Mouse (Mus musculus): ENCODE results near the gene Il2rb. TPM values are rescaled to one million over a fixed set of nuclear protein-coding genes. Genes with fewer than 3 reads are reported as not detected.

The Il2rb gene
- polyA plus RNA-seq, 1 experiment from 2014 or later, result 0.39 TPM

DNA sequence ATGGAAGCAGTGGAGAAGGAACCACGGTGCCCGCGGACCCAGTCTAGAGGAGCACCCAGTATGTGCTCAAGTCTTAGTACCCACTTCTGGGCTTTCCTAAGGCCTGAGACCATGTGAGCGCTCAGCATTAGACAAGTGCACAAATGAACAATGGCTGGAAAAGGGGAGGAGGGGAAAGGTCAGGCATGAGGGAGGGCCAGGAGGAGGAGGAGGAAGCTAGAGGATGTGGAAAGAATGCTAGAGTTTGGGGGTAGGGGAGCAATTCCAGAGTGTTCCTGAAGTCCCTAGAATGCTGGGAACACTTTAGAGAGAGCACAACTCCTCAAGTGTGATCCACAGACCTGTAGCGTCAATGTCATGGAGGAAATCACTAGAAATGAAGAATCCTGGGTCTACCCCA is 29.1 kb upstream of the Il2rb start:
- WGBS, result 89% methylated on average over 5 of the region's 5 CpGs
- Histone ChIP-seq H3K4me3 (ENCODE audit: low read length) (no peak overlapping the region), H3K27ac (ENCODE audit: low read length) (no peak overlapping the region)

DNA sequence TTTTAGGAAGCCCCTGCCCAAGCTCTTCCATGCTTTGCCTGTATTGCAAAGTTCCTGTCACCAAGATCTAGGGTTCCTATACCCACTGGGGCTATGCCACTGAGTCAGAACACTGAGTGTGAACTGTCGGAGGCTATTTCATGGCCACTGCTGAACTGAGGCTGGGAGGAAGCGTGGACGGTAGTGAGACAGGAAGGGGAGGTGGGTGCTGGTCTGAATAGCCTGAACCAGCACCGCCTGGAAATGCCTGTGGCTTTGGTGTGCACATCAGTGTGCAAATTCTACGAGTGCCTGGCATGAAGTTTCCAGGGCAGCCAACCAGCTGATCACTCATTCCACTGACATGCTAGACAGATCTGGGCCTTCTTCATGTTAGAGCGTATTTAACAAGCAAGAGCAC is 26.8 kb upstream of the Il2rb start:
- H3K4me1 ChIP-seq (replicated peaks; ENCODE audit: control insufficient read depth, insufficient read depth, low read length), result no peaks in the 10 kb centered on the region
- H3K4me2 ChIP-seq (ENCODE audit: low read depth, low read length), result no peak overlapping the region
- WGBS, result 58% methylated on average over 6 of the region's 6 CpGs
- no peaks in the 10 kb centered on the region for H3K36me3 ChIP-seq (ENCODE audit: control insufficient read depth, insufficient read depth, low read length)
- ATAC-seq (ENCODE audit: low read depth), result no peak
- no peak overlapping the region for H3K4me3 ChIP-seq (ENCODE audit: low read length)
- no peaks in the 10 kb centered on the region for H3K27me3 ChIP-seq (ENCODE audit: control insufficient read depth, insufficient read depth, low read depth, low read length)
- no peak overlapping the region for H3K27ac ChIP-seq (ENCODE audit: low read length)
- H3K9me3 ChIP-seq (ENCODE audit: control insufficient read depth, low read length), result no peaks in the 10 kb centered on the region
- H3K9ac ChIP-seq (ENCODE audit: low read length), result no peak overlapping the region

More for the DNA sequence above, 29.1 kb upstream of the Il2rb start:
- no peak overlapping the region for H3K4me2 ChIP-seq (ENCODE audit: low read depth, low read length)
- no peaks in the 10 kb centered on the region for H3K9me3 ChIP-seq (ENCODE audit: control insufficient read depth, low read length)
- no peaks in the 10 kb centered on the region for H3K36me3 ChIP-seq (ENCODE audit: control insufficient read depth, insufficient read depth, low read length)
- peaks cover 14% of the 10 kb centered on the region for H3K4me1 ChIP-seq (replicated peaks; ENCODE audit: control insufficient read depth, insufficient read depth, low read length)
- H3K27me3 ChIP-seq (ENCODE audit: control insufficient read depth, insufficient read depth, low read depth, low read length), result no peaks in the 10 kb centered on the region
- no peak for ATAC-seq (ENCODE audit: low read depth)
- no peak overlapping the region for H3K9ac ChIP-seq (ENCODE audit: low read length)

DNA sequence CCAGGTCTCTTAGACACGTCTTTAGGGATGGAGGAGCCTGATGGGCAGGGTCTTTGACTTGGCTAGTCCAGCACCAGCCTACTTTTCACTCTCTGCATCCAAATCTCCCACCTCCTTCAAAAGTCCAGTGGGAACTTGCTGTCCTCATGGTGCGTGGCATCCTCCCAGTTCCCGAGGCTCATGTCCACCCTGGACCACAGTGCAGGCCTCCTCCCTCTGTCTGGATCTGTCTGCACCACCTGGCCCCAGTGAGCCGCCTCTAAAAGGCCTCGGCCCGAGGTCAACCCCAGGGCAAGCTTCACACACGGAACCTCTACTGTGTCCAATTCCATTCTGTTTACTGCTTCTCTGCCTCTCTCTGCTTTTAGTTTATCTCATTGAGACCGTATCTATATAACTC is 26.3 kb upstream of the Il2rb start:
- Histone ChIP-seq H3K4me3 (ENCODE audit: low read length) (no peak overlapping the region), H3K27ac (ENCODE audit: low read length) (no peak overlapping the region), H3K27me3 (ENCODE audit: control insufficient read depth, insufficient read depth, low read depth, low read length) (no peaks in the 10 kb centered on the region), H3K4me2 (ENCODE audit: low read depth, low read length) (no peak overlapping the region), H3K36me3 (ENCODE audit: control insufficient read depth, insufficient read depth, low read length) (no peaks in the 10 kb centered on the region), H3K4me1 (replicated peaks; ENCODE audit: control insufficient read depth, insufficient read depth, low read length) (no peaks in the 10 kb centered on the region), H3K9me3 (ENCODE audit: control insufficient read depth, low read length) (no peaks in the 10 kb centered on the region), H3K9ac (ENCODE audit: low read length) (no peak overlapping the region)
- no peak for ATAC-seq (ENCODE audit: low read depth)
- 57% methylated on average over 8 of the region's 8 CpGs for WGBS

DNA sequence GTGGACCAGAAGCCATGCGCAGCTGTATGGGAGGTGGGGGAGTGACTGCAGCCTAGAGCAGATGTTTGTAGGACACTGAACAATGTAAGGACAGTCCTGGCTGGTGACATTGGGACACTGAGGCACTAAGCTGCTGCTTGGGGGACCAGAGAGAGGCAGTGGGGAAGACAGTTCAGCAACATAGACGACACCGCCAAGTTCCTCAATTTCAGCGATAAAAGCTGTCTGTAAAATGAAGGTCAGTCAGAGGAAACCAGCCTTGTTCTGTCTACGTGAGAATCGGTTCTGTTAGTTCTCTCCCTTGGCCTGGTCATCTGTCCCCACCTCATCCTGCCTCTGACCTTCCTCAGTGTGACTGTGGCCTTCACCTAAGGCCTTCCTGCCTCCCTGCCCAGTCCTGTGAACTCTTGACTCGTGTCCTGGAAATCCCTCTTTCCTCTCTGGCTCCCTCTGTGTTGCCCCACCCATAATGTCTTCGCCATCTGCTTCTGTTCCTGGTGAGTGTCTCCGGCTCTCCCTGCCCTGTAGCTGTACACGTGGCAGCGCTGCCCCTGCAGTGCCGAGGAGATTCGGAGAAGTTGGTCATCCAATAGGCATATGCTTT is 25.1 kb upstream of the Il2rb start:
- H3K4me3 ChIP-seq (ENCODE audit: low read length), result no peak overlapping the region
- no peaks in the 10 kb centered on the region for H3K27me3 ChIP-seq (ENCODE audit: control insufficient read depth, insufficient read depth, low read depth, low read length)
- no peak overlapping the region for H3K27ac ChIP-seq (ENCODE audit: low read length)
- no peak overlapping the region for H3K4me2 ChIP-seq (ENCODE audit: low read depth, low read length)
- H3K4me1 ChIP-seq (replicated peaks; ENCODE audit: control insufficient read depth, insufficient read depth, low read length), result no peaks in the 10 kb centered on the region
- no peaks in the 10 kb centered on the region for H3K36me3 ChIP-seq (ENCODE audit: control insufficient read depth, insufficient read depth, low read length)
- 60% methylated on average over 13 of the region's 13 CpGs for WGBS
- no peak for ATAC-seq (ENCODE audit: low read depth)
- no peaks in the 10 kb centered on the region for H3K9me3 ChIP-seq (ENCODE audit: control insufficient read depth, low read length)
- no peak overlapping the region for H3K9ac ChIP-seq (ENCODE audit: low read length)

DNA sequence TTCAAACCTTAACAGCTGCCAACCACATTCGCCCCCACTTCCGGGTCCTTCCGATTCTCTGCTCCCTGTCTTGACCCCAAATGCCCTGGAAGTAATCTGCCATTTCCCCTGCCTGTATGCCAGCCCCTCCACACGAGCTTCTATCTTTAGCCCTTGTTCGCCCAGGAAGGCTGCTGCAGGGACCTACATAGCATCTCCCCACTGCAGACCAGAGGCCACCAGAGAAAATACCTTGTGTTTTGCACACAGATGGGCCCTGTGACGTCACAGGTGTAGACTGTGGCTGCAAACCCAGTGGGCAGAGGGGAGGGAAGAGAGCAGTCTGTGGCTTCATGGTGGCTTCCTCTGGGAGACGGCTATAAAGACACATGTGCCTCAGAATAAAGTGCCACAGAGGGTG is 23.1 kb upstream of the Il2rb start:
- no peaks in the 10 kb centered on the region for H3K9me3 ChIP-seq (ENCODE audit: control insufficient read depth, low read length)
- H3K9ac ChIP-seq (ENCODE audit: low read length), result no peak overlapping the region
- no peaks in the 10 kb centered on the region for H3K36me3 ChIP-seq (ENCODE audit: control insufficient read depth, insufficient read depth, low read length)
- H3K27me3 ChIP-seq (ENCODE audit: control insufficient read depth, insufficient read depth, low read depth, low read length), result no peaks in the 10 kb centered on the region
- no peak overlapping the region for H3K4me2 ChIP-seq (ENCODE audit: low read depth, low read length)
- peaks cover 2% of the 10 kb centered on the region; the same call in 1 of the 2 replicates for H3K4me1 ChIP-seq (replicated peaks; ENCODE audit: control insufficient read depth, insufficient read depth, low read length)
- no peak for ATAC-seq (ENCODE audit: low read depth)
- 43% methylated on average over 7 of the region's 7 CpGs for WGBS
- no peak overlapping the region for H3K4me3 ChIP-seq (ENCODE audit: low read length)
- H3K27ac ChIP-seq (ENCODE audit: low read length), result no peak overlapping the region

DNA sequence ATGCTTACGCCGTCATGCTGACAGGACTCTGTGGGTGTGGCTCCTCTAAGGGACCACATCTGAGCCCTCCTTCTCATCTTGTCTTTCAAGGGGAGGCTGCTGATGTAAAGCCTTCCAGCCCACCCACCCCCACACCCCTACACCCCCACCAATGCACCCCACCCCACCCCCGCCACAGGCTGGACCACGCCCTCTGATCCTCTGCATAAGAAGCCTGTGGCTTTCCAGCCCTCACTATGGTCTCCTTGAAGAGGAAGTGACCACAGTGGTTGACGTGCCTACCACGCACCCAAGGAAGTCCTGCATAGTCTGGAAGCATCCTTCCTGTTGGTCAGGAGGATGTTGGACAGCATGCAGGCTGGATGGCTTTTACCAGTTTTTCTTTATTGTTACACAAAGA is 20.7 kb upstream of the Il2rb start:
- no peak for ATAC-seq (ENCODE audit: low read depth)
- 82% methylated on average over 6 of the region's 6 CpGs for WGBS

DNA sequence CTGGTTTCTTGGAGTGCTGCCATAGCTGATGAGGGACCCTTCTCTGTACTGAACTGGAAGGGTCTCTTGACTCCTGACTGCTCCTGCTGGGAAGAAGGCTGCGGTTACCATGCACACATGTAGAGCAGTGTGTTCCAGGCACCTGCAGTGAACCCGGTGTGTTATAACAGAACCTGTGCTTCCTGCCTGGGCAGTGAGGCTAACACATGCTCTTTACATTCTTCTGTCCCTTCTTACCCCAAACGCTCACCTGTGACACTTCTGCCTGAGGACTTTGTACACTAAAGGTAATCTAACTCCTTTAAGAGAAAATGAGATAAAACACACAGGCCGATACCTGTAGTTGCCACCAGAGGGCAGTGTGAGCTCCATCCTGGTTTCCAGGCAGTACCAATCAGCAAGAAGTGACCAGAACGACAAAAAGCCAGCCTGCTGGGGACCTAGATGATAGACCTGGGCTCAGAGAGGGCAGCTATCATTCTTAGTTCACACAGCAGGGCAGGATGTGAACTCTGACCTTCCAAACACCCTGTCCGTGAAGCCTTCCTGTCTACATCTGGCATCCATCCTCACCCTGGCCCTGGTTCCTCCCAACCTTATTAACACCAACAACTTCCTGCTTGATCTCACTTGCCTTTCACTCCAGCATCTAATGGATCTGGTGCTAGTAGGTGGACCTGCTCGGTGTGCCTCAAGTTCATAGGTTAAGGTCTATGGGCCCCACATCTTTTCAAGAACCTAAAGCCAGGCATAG is 19.5 kb upstream of the Il2rb start:
- H3K4me1 ChIP-seq (replicated peaks; ENCODE audit: control insufficient read depth, insufficient read depth, low read length), result peaks cover 9% of the 10 kb centered on the region; the same call in 1 of the 2 replicates
- H3K4me2 ChIP-seq (ENCODE audit: low read depth, low read length), result no peak overlapping the region
- WGBS, result 19% methylated on average over 7 of the region's 7 CpGs
- no peaks in the 10 kb centered on the region for H3K27me3 ChIP-seq (ENCODE audit: control insufficient read depth, insufficient read depth, low read depth, low read length)
- H3K9me3 ChIP-seq (ENCODE audit: control insufficient read depth, low read length), result no peaks in the 10 kb centered on the region
- H3K36me3 ChIP-seq (ENCODE audit: control insufficient read depth, insufficient read depth, low read length), result no peaks in the 10 kb centered on the region
- 0 out of 2 replicates have a peak overlapping the region, but pooled peaks have one; percentile 33 for H3K9ac ChIP-seq (ENCODE audit: low read length)
- no peak overlapping the region for H3K4me3 ChIP-seq (ENCODE audit: low read length)
- no peak overlapping the region for H3K27ac ChIP-seq (ENCODE audit: low read length)
- peak; percentile 55 for ATAC-seq (ENCODE audit: low read depth)

More for the DNA sequence above, 20.7 kb upstream of the Il2rb start:
- no peaks in the 10 kb centered on the region for H3K27me3 ChIP-seq (ENCODE audit: control insufficient read depth, insufficient read depth, low read depth, low read length)
- H3K9me3 ChIP-seq (ENCODE audit: control insufficient read depth, low read length), result no peaks in the 10 kb centered on the region
- H3K9ac ChIP-seq (ENCODE audit: low read length), result no peak overlapping the region
- H3K4me3 ChIP-seq (ENCODE audit: low read length), result no peak overlapping the region
- H3K36me3 ChIP-seq (ENCODE audit: control insufficient read depth, insufficient read depth, low read length), result no peaks in the 10 kb centered on the region
- H3K4me2 ChIP-seq (ENCODE audit: low read depth, low read length), result no peak overlapping the region
- peaks cover 2% of the 10 kb centered on the region; the same call in 1 of the 2 replicates for H3K4me1 ChIP-seq (replicated peaks; ENCODE audit: control insufficient read depth, insufficient read depth, low read length)
- no peak overlapping the region for H3K27ac ChIP-seq (ENCODE audit: low read length)

DNA sequence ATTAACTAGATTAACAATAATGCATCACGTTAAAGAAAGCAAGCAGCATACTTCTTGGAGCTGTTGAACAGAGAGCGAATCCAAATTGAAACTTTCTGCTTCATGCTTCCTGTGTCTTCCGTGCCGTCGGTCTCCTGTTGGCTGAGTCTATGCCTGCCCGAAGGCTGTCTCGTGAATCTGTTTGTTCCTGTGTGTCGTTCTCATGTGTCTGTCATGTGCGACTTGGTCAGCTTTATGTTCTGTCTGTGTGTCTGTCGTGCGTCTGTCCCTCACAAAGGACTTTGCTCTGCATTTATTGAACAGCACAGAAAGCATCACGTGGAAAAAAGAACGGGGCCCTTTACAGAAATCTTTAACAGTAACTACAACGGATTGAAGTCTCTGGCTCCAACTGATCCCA is 17.9 kb upstream of the Il2rb start:
- no peak overlapping the region for H3K9ac ChIP-seq (ENCODE audit: low read length)
- ATAC-seq (ENCODE audit: low read depth), result no peak
- H3K9me3 ChIP-seq (ENCODE audit: control insufficient read depth, low read length), result no peaks in the 10 kb centered on the region
- H3K36me3 ChIP-seq (ENCODE audit: control insufficient read depth, insufficient read depth, low read length), result no peaks in the 10 kb centered on the region
- H3K4me2 ChIP-seq (ENCODE audit: low read depth, low read length), result no peak overlapping the region
- H3K4me3 ChIP-seq (ENCODE audit: low read length), result no peak overlapping the region
- no peaks in the 10 kb centered on the region for H3K27me3 ChIP-seq (ENCODE audit: control insufficient read depth, insufficient read depth, low read depth, low read length)
- WGBS, result 78% methylated on average over 14 of the region's 14 CpGs
- H3K4me1 ChIP-seq (replicated peaks; ENCODE audit: control insufficient read depth, insufficient read depth, low read length), result peaks cover 9% of the 10 kb centered on the region; the same call in 1 of the 2 replicates
- no peak overlapping the region for H3K27ac ChIP-seq (ENCODE audit: low read length)

DNA sequence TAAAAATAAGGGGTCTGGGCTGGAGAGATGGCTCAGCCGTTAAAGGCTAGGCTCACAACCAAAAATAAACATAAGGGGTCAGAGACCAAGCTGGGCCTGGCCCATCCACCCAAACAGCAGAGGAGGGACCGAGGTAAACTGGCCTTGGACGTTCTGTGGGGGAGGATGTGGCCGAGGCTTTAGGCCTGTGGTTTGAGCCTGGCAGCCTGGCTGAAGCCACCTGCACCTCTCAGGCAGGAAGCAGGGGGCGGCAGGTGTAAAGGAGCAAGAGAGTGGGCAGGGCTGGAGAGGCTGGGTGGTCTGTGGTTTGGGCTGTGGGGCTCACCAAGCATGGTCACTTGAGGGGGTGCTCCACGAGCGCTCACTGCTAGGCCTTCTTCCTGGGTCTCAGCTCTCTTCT is 16.9 kb upstream of the Il2rb start:
- Histone ChIP-seq H3K27me3 (ENCODE audit: control insufficient read depth, insufficient read depth, low read depth, low read length) (no peaks in the 10 kb centered on the region), H3K4me1 (replicated peaks; ENCODE audit: control insufficient read depth, insufficient read depth, low read length) (peaks cover 9% of the 10 kb centered on the region; the same call in 1 of the 2 replicates), H3K9me3 (ENCODE audit: control insufficient read depth, low read length) (no peaks in the 10 kb centered on the region), H3K4me2 (ENCODE audit: low read depth, low read length) (no peak overlapping the region), H3K4me3 (ENCODE audit: low read length) (no peak overlapping the region), H3K27ac (ENCODE audit: low read length) (no peak overlapping the region), H3K9ac (ENCODE audit: low read length) (no peak overlapping the region), H3K36me3 (ENCODE audit: control insufficient read depth, insufficient read depth, low read length) (no peaks in the 10 kb centered on the region)
- WGBS, result 49% methylated on average over 7 of the region's 7 CpGs
- ATAC-seq (ENCODE audit: low read depth), result no peak

Data from lung, embryonic 16.5 days (tissue).